Mouse (Mus musculus) lung, postnatal 10 days (tissue): ENCODE data around the gene Rdh5.

Experiments
- DNase-seq: peaks from one replicate; pipeline ENCODE4 v3.0.0; 2021

Gene Rdh5

GRCm38 (mm10) chr10:128904812-128905211 is 17.9 kb downstream of the Rdh5 start:
- no peak for DNase-seq

DNA sequence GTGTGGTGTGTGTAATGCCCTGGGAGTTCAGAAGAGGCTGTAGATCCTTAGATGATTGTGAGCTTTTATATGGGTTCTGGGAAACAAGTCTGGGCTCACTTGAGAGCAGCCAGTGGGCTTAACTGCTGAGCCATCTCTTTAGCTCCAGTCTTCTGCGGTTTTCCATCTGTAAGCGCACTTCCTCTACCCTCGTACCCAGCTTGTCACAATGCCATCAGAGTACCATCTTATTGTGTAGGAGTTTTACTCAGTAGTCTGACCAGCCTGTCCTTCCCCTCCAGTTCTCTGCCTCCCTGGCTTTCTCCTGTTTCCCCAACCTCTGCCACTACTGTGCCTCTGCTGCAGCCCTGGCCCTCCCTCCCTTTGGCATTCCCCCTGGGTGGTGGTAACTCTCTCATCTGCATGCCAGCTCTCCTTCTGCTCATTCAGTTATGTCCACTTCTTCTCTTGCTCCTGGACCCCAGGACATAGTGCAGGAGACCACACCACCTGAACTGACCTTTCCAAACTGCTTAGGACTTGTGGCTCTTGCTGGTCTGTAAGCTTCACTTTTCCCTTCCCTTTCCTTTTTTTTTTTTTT is 20.2 kb downstream of the Rdh5 start:
- DNase-seq = no peak

DNA sequence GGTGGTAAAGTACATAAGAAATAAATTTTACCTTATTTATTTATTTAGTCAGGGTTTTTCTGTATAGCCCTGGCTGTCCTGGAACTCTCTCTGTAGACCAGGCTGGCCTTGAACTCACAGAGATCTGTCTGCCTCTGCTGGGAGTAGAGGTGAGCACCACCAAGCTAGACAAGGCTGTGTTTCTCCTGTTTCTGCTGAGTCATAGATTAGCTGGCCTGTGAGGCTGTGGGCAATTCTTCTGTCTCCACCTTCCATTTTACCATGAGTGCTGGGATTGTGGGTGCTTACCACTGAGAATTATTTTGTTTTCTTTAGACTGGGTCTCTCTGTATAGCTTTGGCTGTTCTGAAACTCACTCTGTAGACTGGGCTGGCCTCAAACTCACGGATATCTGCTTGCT is 21.3 kb downstream of the Rdh5 start:
- no peak for DNase-seq

- no peak for DNase-seq
Measured at GRCm38 (mm10) chr10:128900698-128901097, 22.0 kb downstream of the Rdh5 start, which contains the start of gene Cd63. TSS of gene Cd63 (plus strand) at chr10:128900989.

- no peak for DNase-seq
Measured at GRCm38 (mm10) chr10:128899759-128900490, 22.8 kb downstream of the Rdh5 start.

GRCm38 (mm10) chr10:128897501-128897900 is 25.2 kb downstream of the Rdh5 start:
- DNase-seq = no peak

DNA sequence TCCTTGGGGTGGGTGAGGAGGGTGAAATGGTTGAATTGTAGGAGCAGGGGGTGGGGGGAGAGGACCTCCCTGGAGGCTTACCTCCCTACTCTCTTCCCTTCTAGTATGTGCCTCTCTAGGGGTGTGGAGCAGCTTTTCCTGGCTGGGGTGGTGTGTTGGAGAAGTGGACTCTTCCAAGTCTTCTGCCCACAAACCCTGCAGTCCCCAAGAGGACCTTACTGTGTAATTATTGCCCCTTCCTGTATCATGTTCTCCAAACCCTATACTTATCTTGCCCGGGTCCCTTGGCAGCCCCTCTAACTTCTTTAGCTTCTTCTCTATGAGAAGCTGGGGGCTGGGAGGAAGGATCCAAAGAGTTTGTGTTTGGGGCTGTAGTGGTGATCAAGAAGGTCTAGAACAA is 25.9 kb downstream of the Rdh5 start:
- no peak for DNase-seq

DNA sequence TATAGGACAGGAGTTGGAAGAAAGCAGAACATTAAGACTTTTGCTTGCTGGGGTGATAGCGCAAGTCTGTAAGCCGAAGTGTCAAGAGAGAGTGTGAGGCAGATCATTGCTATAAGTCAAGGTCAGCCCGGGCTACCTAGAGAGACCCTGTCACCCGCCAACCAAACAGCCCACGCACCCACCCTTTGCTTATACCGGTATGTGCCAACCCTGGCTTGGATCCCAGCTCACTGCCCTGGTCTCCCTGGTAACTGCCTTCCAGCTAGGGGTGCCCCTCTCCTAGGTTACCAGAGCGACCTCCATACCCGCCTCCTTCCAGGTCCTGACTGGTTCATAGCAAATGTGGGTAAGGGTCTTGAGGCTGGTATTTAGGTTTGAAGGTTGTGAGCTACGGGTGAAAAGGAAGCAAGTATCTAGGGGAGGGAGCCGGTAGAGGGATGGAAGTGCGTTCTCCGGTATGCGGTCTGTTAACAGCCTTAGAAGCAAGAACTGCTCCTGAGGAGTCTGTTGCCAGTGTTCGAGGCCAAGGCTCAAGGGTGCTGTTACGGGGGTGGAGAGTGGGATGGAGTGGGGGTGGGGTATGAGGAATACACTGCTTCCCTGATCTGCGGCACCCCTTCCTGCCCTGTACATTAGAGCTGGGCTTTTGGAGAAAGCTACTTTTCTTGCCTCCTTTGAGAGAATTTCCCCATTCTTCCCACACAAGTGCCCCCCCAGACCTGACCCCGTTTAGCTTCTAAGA is 26.6 kb downstream of the Rdh5 start:
- no peak for DNase-seq

- peak; percentile 92 for DNase-seq
Measured at GRCm38 (mm10) chr10:128895437-128895836, 27.3 kb downstream of the Rdh5 start.

DNA sequence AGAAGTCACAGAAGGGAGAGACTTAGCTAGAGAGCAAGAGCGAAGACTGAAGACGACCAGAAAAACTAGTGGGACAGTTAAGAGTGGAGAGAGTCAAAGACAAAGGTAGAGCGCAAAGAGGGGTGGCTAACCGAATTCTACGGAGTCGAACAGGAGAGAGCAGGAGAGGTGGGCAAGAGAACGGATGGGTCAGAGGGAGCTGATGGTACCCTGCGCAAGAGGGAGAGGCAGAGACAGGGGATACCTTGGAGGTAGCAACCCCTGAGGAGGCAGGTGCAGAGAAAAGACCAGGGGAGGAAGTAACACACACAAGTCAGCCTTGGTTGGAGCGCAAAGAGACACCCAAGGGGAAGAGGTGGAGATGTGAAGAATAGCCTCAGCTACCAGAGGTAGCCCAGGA is 30.4 kb downstream of the Rdh5 start:
- no peak for DNase-seq

GRCm38 (mm10) chr10:128891296-128892094 is 31.2 kb downstream of the Rdh5 start, which contains the start of gene Gdf11:
TSS of gene Gdf11 (minus strand) at chr10:128891718.
- peak; percentile 71 for DNase-seq

DNA sequence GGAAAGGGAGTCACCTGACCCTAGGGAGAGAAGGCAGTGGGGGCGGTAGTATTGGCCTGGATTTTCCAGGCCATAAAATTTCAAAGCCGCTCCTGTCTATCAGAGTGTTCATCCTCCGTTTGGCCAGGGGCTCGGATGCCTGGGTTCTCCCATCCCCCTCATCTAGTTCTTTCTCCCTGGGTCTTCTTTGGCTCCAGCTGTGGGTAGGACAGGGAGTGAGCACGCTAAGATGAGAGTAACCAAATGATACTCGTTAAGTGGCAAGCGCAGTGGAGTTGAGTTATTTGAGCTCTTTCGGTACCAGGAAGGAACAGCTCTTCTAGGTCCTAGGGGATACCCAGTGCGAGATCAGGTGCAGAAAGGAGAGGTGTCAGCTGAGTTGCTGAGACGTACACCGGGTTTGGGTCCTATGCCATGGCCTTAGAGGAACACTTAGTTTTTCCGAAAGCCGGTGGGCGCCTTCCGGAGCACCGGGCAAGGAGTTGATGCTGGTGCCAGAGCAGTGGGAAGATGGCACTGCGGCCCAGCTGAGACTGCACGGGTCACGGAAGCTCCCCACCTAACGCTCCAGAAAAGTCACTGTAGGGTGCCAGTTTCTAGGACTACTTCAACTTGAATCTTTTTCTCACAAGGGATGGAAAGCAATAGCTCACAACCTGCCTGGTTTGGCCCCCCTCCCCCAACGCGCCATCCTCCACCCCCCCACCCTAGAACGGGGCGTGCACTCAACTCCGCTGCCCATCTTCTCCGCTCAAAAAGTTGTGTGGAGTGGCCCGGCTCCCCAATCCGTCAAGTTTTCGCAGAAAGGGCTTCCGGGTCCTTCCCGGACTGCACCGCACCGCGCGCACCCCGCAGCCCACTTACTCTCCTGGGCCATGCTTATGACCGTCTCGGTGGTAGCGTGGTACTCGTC is 32.0 kb downstream of the Rdh5 start:
- peak; percentile 25 for DNase-seq

GRCm38 (mm10) chr10:128889846-128890245 is 32.8 kb downstream of the Rdh5 start:
- no peak for DNase-seq

DNA sequence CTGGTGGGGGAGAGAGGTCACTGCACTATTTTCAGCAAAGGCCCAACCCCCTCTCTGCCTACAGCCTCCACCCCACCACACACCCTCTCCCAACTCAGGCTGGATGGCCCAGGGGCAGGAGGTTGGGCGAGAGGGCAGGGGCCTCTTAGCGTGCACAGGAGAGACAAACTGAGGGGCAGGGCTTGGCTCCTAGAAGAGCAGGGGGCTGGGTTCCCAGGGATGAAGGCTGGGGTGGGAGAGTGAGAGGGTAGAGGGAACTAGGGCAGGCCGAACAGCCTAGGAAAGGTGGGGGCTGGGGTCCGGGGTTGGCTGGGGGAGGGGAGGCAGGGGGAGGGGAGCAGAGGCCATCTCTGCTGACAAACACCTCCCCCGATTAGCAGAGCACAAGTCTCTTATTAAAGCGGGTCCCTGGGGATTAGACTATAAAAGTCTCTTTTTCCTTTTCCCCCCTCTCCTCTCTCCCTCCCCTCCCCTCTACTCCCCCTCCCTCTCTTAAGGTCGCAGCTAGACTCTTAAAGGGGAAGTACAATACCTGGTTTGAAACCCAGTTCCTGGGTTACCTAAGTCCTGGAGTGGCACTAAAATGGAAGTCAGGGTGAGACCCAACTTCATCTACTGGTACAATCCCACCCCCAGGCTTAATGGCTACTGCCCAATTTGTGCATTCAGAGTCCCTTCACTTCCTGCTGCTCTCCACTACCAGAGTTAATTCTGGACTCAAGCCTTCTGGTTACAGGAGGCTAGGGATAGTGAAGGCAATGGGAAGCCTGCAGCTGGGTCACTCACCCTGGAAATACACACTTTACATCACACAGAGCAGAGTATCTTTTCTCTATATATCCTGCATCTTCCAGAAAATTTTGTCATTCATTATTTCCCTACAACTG is 33.5 kb downstream of the Rdh5 start:
- DNase-seq = no peak

DNA sequence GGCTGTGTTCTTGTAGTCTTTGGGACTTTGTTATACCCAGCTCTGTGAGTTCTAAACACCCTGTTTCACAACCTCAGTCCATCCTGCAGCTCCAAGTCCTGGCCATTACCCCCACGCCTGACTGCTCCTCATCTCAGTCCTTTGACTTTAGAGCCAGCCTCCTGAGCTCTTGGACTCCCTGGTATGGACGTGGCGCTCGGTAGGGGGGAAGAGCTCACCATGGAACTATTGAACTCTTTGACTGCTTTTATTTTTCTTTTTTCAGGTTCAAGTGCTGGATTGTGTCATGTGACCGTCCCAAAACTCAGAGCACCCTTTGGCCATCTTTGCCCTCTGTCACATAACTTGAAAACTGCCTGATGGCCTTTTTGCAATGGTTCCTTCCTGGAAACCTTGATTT is 40.6 kb downstream of the Rdh5 start:
- DNase-seq = no peak

DNA sequence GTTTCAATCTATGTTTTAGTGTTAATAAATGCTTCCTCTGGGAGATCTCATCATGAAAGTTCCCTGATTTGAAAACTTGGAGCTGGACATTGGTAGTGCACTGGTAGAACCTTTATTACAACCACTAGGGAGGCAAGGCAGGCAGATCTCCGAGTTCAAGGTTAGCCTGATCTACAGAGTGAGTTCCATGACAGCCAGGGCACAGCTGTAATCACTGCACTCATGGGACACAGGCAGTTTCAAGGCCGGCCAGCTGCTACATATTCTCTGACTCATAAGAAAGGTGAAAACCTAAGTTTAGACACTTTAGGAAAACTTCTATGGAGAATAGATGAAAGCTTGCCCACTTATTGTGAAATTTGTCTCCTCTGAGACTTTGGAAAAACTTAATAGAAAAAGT is 43.9 kb downstream of the Rdh5 start:
- no peak for DNase-seq

DNA sequence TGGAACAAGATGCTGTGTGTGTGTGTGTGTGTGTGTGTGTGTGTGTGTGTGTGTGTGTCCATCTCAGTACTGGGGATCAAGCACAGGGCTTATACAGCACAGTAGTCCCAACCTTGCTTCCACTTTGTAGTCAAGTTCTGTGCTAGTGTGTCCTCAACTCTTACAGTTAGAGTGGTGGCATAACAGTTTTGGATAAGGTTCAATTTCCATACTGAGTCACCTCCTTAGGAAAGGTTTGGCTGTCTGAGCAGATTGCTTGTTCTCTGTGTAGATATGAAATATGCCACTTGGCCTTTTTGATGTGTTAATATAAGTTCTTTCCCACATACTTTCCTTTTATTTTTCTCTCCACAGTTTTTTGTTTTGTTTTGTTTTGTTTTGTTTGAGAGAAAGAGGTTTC is 44.4 kb downstream of the Rdh5 start:
- no peak for DNase-seq

- DNase-seq = no peak
Measured at GRCm38 (mm10) chr10:128870341-128870740, 52.3 kb downstream of the Rdh5 start.

GRCm38 (mm10) chr10:128866518-128866917 is 56.2 kb downstream of the Rdh5 start:
- DNase-seq = no peak

DNA sequence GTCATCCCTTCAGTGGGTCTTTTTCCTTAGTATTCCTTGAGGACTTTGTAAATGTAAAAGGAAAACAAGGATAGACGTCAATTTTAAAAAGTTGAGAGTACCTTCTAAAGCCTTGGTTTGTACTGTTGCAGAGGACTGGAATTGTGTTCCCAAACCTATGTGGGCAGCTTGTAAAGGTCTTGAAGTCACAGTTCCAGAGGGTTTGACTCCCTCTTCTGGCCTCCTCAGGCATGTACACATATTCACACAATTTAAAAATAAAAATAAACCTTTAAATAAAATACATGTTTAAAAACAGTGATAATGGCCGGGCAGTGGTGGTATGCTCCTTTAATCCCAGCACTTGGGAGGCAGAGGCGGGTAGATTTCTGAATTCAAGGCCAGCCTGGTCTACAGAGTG is 56.6 kb downstream of the Rdh5 start:
- DNase-seq = no peak
